Mouse (Mus musculus) megakaryocyte, embryonic 14.5 days (primary cell): ENCODE data around the gene Psmc5.

Experiments used
- FLI1 ChIP-seq: IDR thresholded peaks from 2 replicates; pipeline ENCODE4 v1.6.1; 2012; ENCODE audit warnings: low read length, inconsistent platforms, mixed read lengths
- GATA1 ChIP-seq: IDR thresholded peaks from 3 replicates; pipeline ENCODE4 v1.6.1; 2012; ENCODE audit warnings: mixed read lengths, low read length, inconsistent platforms, borderline replicate concordance

DNA sequence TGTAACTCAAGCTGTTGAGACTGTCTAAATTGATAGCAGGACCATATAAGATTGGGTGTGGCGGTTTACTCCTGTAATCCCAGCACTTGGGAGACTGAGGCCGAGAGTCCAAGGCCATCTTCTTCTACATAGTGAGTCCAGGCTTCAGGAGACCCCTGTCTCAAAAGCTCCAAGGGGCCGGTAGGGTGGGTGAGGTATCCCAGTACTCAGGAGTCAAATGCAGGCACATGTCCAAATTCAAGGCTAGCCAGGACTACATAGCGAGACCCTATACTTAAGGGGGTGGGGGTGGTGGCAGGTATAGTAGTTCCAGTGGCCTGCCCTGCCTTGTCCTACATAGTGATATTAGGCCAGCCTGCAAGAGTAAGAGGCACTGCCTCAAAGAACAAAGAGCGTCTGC, 41.1 kb upstream of the Psmc5 start:
- TF ChIP-seq GATA1: no peak
- TF ChIP-seq FLI1: no peak
